Mouse (Mus musculus): ENCODE data around the gene Trmt2a. TPM values are rescaled to one million over a fixed set of nuclear protein-coding genes. Genes with fewer than 3 reads are reported as not detected.

The Trmt2a gene
- polyA plus RNA-seq, 1 experiment from 2014 or later = 58.2 TPM

DNA sequence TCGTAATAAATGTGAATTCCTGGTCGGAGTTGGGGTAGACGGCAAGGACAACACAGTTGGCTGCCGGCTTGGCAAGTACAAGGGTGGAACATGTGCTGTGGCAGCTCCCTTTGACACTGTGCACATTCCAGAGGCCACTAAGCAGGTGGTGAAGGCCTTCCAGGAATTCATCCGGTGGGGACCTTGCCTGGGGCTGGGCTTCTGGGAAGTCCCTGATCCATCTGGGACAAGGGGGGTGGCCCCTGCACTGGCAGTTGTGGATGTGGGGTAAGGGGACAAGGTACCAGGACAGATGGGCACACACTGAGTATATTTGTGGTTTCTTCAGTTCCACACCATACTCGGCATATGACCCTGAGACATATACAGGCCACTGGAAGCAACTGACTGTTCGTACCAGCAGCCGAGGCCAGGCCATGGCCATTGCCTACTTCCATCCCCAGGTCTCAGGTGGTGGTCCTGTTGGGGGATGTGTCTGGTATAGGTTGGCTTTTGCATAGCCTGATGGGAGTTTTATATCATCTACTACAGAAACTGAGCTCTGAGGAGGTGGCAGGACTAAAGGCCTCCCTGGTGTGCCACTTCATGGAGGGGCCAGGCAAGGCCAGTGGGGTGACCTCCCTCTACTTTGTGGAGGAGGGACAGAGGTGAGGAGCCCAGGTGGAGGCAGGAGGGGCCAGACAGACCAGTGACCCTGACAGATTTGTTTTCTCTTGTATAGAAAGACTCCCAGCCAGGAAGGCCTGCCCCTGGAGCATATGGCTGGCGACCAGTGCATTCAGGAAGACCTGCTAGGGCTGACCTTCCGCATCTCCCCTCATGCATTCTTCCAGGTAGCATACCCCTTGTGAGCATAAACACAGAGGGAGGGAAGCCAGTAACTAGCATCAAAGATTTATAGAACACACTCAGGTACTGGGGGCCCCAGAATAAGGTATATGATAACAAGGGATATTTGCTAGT is 2.6 kb downstream of the Trmt2a start:
- Histone ChIP-seq H3K27me3 (ENCODE audit: control insufficient read depth, insufficient read depth, low read length) (no peaks in the 10 kb centered on the region), H3K4me1 (ENCODE audit: control insufficient read depth, insufficient read depth, low read length) (peaks cover 24% of the 10 kb centered on the region), H3K9me3 (replicated peaks; ENCODE audit: control insufficient read depth, low read length) (no peaks in the 10 kb centered on the region), H3K27ac (ENCODE audit: low read depth, low read length) (peak overlapping the region; percentile 3; the same call in 1 of the 2 replicates), H3K4me3 (ENCODE audit: low read depth, low read length) (no peak overlapping the region), H3K4me2 (no peak overlapping the region; the same call in 1 of the 2 replicates), H3K9ac (ENCODE audit: low read depth, low read length) (no peak overlapping the region), H3K36me3 (ENCODE audit: control insufficient read depth, insufficient read depth, low read length) (peaks cover 33% of the 10 kb centered on the region)
- no peak for ATAC-seq (replicated peaks; ENCODE audit: insufficient number of reproducible peaks, low FRiP score, low TSS enrichment)
- WGBS (ENCODE audit: insufficient replicate concordance) = 74% methylated on average over 10 of the region's 10 CpGs

DNA sequence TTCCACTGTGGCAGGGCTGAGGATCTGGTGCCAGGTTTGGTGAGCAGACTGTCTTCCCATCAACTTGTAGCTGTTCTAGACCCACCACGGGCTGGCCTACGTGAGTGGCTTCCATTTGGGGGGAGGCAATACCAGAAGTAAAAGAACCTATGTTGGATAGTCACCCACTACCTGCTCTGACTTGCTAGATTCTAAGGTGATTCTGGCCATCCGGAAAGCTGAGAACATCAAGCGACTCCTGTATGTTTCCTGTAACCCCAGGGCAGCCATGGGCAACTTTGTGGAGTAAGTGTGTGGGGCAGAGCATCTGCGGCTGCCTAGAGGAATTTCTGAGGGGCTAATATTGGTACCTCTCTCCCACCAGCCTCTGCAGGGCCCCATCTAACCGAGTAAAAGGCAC is 4.3 kb downstream of the Trmt2a start:
- WGBS (ENCODE audit: insufficient replicate concordance) = 84% methylated on average over 6 of the region's 6 CpGs
- no peak overlapping the region for H3K4me2 ChIP-seq
- no peak for ATAC-seq (replicated peaks; ENCODE audit: insufficient number of reproducible peaks, low FRiP score, low TSS enrichment)
- H3K27ac ChIP-seq (ENCODE audit: low read depth, low read length) = no peak overlapping the region
- H3K9me3 ChIP-seq (replicated peaks; ENCODE audit: control insufficient read depth, low read length) = no peaks in the 10 kb centered on the region
- H3K36me3 ChIP-seq (ENCODE audit: control insufficient read depth, insufficient read depth, low read length) = peaks cover 45% of the 10 kb centered on the region
- H3K27me3 ChIP-seq (ENCODE audit: control insufficient read depth, insufficient read depth, low read length) = no peaks in the 10 kb centered on the region
- peaks cover 19% of the 10 kb centered on the region for H3K4me1 ChIP-seq (ENCODE audit: control insufficient read depth, insufficient read depth, low read length)
- H3K4me3 ChIP-seq (ENCODE audit: low read depth, low read length) = no peak overlapping the region
- no peak overlapping the region for H3K9ac ChIP-seq (ENCODE audit: low read depth, low read length)

DNA sequence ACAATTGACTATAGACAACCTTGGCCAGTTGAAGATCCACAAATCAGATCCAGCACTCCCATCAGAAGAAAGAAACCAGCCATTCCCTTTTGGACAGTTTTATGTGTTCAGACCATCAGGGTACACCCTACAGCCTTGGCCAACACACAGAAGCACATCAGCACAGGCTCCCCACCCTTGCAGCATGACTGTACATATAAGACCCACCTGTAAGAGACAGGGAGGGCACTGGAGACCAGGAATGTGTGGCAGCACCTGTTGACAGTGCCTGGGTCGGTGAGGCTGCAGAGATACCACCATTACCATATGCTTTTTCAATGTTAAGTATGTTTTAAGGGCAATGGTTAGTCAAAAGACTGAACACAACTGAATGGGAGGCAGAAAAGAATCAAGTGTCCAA is 5.4 kb downstream of the Trmt2a start:
- Histone ChIP-seq H3K4me3 (ENCODE audit: low read depth, low read length) (no peak overlapping the region), H3K27me3 (ENCODE audit: control insufficient read depth, insufficient read depth, low read length) (no peaks in the 10 kb centered on the region), H3K4me1 (ENCODE audit: control insufficient read depth, insufficient read depth, low read length) (peaks cover 19% of the 10 kb centered on the region), H3K36me3 (ENCODE audit: control insufficient read depth, insufficient read depth, low read length) (peaks cover 53% of the 10 kb centered on the region), H3K4me2 (no peak overlapping the region), H3K9ac (ENCODE audit: low read depth, low read length) (no peak overlapping the region), H3K9me3 (replicated peaks; ENCODE audit: control insufficient read depth, low read length) (no peaks in the 10 kb centered on the region), H3K27ac (ENCODE audit: low read depth, low read length) (no peak overlapping the region)
- ATAC-seq (replicated peaks; ENCODE audit: insufficient number of reproducible peaks, low FRiP score, low TSS enrichment) = no peak
- WGBS (ENCODE audit: insufficient replicate concordance) = 84% methylated on average over 1 of the region's 1 CpGs

DNA sequence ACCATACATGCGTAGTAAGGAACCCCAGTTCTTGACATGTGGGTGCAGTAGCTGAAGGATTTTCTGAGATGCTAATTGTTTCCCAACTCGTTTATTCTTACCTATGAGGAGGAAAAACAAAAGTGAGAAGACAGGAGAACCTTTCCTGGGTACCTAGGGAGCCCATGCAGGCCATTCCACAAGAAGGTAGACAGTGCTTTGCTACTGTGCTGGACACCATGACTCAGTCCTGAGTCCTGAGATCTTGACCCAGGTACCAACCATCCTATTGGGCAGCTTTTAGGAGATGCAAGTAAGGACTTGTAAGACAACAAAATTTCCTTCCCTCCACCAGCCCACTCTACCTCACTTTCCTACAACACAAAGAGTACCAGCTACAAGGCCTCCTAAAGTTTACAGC is 9.7 kb downstream of the Trmt2a start, which contains the start of gene Gm49776:
TSS of gene Gm49776 (minus strand) at position 101 of the 400 bp plus-strand sequence.
- 92% methylated on average over 2 of the region's 2 CpGs for WGBS (ENCODE audit: insufficient replicate concordance)
- no peak within 1 kb of the TSS for H3K4me3 ChIP-seq (ENCODE audit: low read depth, low read length)

DNA sequence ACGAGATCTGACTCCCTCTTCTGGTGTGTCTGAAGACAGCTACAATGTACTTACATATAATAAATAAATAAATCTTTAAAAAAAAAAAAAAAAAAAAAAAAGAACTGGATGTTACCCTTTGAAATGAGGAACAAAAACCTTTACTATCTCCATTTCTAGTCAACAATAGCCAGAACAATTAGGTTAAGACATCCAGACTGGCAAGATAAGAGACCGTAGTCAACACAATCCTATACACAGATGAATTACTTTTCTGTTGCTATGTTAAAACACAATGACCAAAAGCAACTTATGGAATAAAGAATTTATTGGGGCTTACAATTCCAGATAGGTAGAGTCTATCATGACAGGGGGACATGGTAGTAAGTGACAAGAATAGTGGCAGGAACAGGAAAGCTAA is 16.5 kb downstream of the Trmt2a start:
- Histone ChIP-seq H3K27ac (ENCODE audit: low read depth, low read length) (no peak overlapping the region), H3K27me3 (ENCODE audit: control insufficient read depth, insufficient read depth, low read length) (no peaks in the 10 kb centered on the region), H3K36me3 (ENCODE audit: control insufficient read depth, insufficient read depth, low read length) (peaks cover 46% of the 10 kb centered on the region), H3K4me3 (ENCODE audit: low read depth, low read length) (no peak overlapping the region), H3K4me1 (ENCODE audit: control insufficient read depth, insufficient read depth, low read length) (no peaks in the 10 kb centered on the region), H3K9ac (ENCODE audit: low read depth, low read length) (no peak overlapping the region), H3K4me2 (no peak overlapping the region), H3K9me3 (replicated peaks; ENCODE audit: control insufficient read depth, low read length) (no peaks in the 10 kb centered on the region)
- WGBS (ENCODE audit: insufficient replicate concordance) = 81% methylated on average over 2 of the region's 2 CpGs
- no peak for ATAC-seq (replicated peaks; ENCODE audit: insufficient number of reproducible peaks, low FRiP score, low TSS enrichment)

More for the DNA sequence above, 9.7 kb downstream of the Trmt2a start, which contains the start of gene Gm49776:
- Histone ChIP-seq H3K27ac (ENCODE audit: low read depth, low read length) (no peak within 1 kb of the TSS), H3K9me3 (replicated peaks; ENCODE audit: control insufficient read depth, low read length) (no peaks in the 10 kb centered on the region), H3K36me3 (ENCODE audit: control insufficient read depth, insufficient read depth, low read length) (peaks cover 70% of the 10 kb centered on the region), H3K27me3 (ENCODE audit: control insufficient read depth, insufficient read depth, low read length) (no peaks in the 10 kb centered on the region), H3K4me1 (ENCODE audit: control insufficient read depth, insufficient read depth, low read length) (no peaks in the 10 kb centered on the region), H3K4me2 (no peak within 1 kb of the TSS), H3K9ac (ENCODE audit: low read depth, low read length) (no peak within 1 kb of the TSS)
- ATAC-seq (replicated peaks; ENCODE audit: insufficient number of reproducible peaks, low FRiP score, low TSS enrichment) = no peak

DNA sequence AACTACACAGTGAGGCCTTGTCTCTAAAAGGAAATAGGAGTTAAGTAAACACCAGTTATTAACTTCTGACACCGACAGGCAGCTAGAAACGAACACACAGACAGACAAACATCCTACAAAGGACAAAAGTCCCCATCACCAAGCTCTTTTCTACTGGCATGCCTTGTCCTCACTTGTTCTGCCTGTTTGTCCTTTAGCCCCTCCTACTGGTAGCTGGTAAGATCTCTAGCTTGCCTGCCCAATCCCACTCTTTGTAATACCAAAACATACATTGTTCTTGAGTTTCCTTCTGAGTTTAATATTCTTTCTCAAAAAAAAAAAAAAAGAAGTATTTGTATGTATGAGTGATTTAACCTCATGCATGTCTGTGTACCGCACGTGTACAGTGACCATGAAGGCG is 19.7 kb downstream of the Trmt2a start:
- H3K27ac ChIP-seq (ENCODE audit: low read depth, low read length) = no peak overlapping the region
- no peak overlapping the region for H3K9ac ChIP-seq (ENCODE audit: low read depth, low read length)
- H3K4me1 ChIP-seq (ENCODE audit: control insufficient read depth, insufficient read depth, low read length) = no peaks in the 10 kb centered on the region
- H3K36me3 ChIP-seq (ENCODE audit: control insufficient read depth, insufficient read depth, low read length) = peaks cover 48% of the 10 kb centered on the region
- ATAC-seq (replicated peaks; ENCODE audit: insufficient number of reproducible peaks, low FRiP score, low TSS enrichment) = no peak
- H3K9me3 ChIP-seq (replicated peaks; ENCODE audit: control insufficient read depth, low read length) = no peaks in the 10 kb centered on the region
- no peaks in the 10 kb centered on the region for H3K27me3 ChIP-seq (ENCODE audit: control insufficient read depth, insufficient read depth, low read length)
- H3K4me2 ChIP-seq = no peak overlapping the region
- 93% methylated on average over 5 of the region's 5 CpGs for WGBS (ENCODE audit: insufficient replicate concordance)
- no peak overlapping the region for H3K4me3 ChIP-seq (ENCODE audit: low read depth, low read length)

DNA sequence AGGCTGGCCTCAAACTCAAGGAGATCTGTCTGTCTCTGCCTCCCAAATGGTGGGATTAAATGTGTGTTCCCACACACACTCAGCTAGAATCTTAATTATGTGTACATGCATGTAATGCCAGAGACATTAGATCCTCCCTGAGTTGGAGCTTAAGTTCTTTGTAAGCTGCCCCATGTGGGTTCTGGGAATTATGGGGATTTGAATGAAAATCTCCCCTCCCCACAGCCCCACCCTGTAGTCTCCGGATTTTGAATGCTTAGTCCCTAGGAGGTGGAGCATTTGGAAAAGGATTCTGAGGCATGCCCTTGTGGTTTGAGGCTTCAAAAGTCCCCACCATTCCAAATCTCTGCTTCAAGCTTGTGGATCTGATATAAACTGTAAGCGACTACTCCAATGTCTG is 26.7 kb downstream of the Trmt2a start:
- H3K4me1 ChIP-seq (ENCODE audit: control insufficient read depth, insufficient read depth, low read length) = no peaks in the 10 kb centered on the region
- no peaks in the 10 kb centered on the region for H3K9me3 ChIP-seq (replicated peaks; ENCODE audit: control insufficient read depth, low read length)
- H3K4me3 ChIP-seq (ENCODE audit: low read depth, low read length) = no peak overlapping the region
- WGBS (ENCODE audit: insufficient replicate concordance) = 84% methylated on average over 2 of the region's 2 CpGs
- ATAC-seq (replicated peaks; ENCODE audit: insufficient number of reproducible peaks, low FRiP score, low TSS enrichment) = no peak
- no peaks in the 10 kb centered on the region for H3K27me3 ChIP-seq (ENCODE audit: control insufficient read depth, insufficient read depth, low read length)
- no peak overlapping the region for H3K9ac ChIP-seq (ENCODE audit: low read depth, low read length)
- H3K36me3 ChIP-seq (ENCODE audit: control insufficient read depth, insufficient read depth, low read length) = peaks cover 64% of the 10 kb centered on the region
- H3K4me2 ChIP-seq = no peak overlapping the region
- no peak overlapping the region for H3K27ac ChIP-seq (ENCODE audit: low read depth, low read length)

DNA sequence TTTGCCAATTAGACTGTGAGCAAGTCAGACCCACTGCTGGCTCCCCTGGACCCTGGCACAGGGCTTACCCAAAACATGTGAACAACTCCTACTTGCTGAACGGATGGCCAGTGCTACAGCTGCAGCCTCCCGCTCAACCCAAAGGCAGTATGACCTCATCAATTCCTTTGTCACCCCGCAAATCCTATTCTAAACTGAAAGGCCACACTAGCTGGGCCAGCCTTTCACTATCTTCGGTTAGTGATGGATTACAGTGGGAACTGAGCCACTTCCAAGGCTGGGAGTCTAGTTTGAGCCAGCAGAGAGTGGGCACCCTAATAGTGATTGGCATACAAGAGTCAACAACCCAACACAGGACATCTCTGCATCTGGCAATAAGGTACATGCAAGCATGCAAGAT is 39.7 kb downstream of the Trmt2a start:
- 7% methylated on average over 4 of the region's 4 CpGs for WGBS (ENCODE audit: insufficient replicate concordance)
- Histone ChIP-seq H3K4me3 (ENCODE audit: low read depth, low read length) (peak overlapping the region; percentile 76), H3K9me3 (replicated peaks; ENCODE audit: control insufficient read depth, low read length) (no peaks in the 10 kb centered on the region), H3K4me1 (ENCODE audit: control insufficient read depth, insufficient read depth, low read length) (peaks cover 20% of the 10 kb centered on the region), H3K9ac (ENCODE audit: low read depth, low read length) (peak overlapping the region; percentile 81), H3K27me3 (ENCODE audit: control insufficient read depth, insufficient read depth, low read length) (no peaks in the 10 kb centered on the region), H3K36me3 (ENCODE audit: control insufficient read depth, insufficient read depth, low read length) (peaks cover 20% of the 10 kb centered on the region), H3K4me2 (peak overlapping the region; percentile 98), H3K27ac (ENCODE audit: low read depth, low read length) (peak overlapping the region; percentile 72)
- no peak for ATAC-seq (replicated peaks; ENCODE audit: insufficient number of reproducible peaks, low FRiP score, low TSS enrichment)
